Mouse (Mus musculus) hindbrain, embryonic 10.5 days (tissue): ENCODE measurements at regions not wholly inside any gene's neighbourhood (a gene's known extent, or its start where the extent isn't known, plus 50 kb on each side); places are given as distances from the start of the nearest gene placed in this dataset.

ENCODE experiments used
- DNase-seq: peaks from one replicate; pipeline ENCODE4 v3.0.0-alpha.2; 2017; ENCODE audit warnings: low spot score
- H3K27ac ChIP-seq: fragments of 300-500 bp; sonication (generic); 2 replicates; pipeline ENCODE4 v1.5.1; 2016; ENCODE audit warnings: mild to moderate bottlenecking, moderate library complexity
- H3K27me3 ChIP-seq: fragments of 300-500 bp; sonication (generic); 2 replicates; pipeline ENCODE4 v1.6.1; 2016; ENCODE audit warnings: mild to moderate bottlenecking; ENCODE audit not compliant: poor library complexity, insufficient read depth, severe bottlenecking
- H3K36me3 ChIP-seq: fragments of 300-500 bp; sonication (generic); 2 replicates; pipeline ENCODE4 v1.6.1; 2016; ENCODE audit warnings: mild to moderate bottlenecking, moderate library complexity
- H3K4me1 ChIP-seq: fragments of 300-500 bp; sonication (generic); replicated peaks from 2 replicates; pipeline ENCODE4 v1.6.1; 2016; ENCODE audit warnings: mild to moderate bottlenecking
- H3K4me3 ChIP-seq: fragments of 300-500 bp; sonication (generic); 2 replicates; pipeline ENCODE4 v1.5.1; 2016; ENCODE audit warnings: mild to moderate bottlenecking, moderate library complexity
- H3K9me3 ChIP-seq: fragments of 300-500 bp; sonication (generic); 2 replicates; pipeline ENCODE4 v1.6.1; 2016; ENCODE audit warnings: mild to moderate bottlenecking, moderate library complexity
- WGBS: fragments of 180-500 bp; shearing (Covaris S2); methylation state at CpG from one replicate; pipeline ENCODE4 v1.1.7; 2016; 5-methylcytosine and 5-hydroxymethylcytosine counted together

DNA sequence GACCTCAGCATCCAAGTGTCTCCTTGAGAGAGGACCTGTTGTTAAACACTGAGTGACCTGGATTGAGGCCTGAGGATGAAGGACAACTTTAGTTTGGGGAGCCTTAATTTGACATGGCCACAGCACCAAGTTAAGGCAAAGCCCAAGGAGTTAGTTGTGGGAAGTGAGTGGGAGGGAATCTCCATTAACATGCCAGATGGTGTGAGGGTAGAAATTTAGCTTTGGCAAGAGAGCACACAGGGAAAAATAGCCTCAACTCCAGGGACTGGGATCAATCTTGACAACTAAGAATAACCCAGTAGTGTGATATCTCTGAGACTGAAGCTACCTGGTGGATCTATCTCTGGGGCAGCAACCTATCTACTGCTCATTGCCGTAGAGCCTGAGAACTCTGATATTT, 105.4 kb downstream of the Ahr start:
- Histone ChIP-seq H3K36me3 (no peaks in the 10 kb centered on the region), H3K9me3 (no peaks in the 10 kb centered on the region), H3K27ac (no peak overlapping the region), H3K4me3 (no peak overlapping the region), H3K4me1 (no peaks in the 10 kb centered on the region), H3K27me3 (no peaks in the 10 kb centered on the region)
- no peak for DNase-seq
- 93% methylated on average over 1 of the region's 1 CpGs for WGBS

DNA sequence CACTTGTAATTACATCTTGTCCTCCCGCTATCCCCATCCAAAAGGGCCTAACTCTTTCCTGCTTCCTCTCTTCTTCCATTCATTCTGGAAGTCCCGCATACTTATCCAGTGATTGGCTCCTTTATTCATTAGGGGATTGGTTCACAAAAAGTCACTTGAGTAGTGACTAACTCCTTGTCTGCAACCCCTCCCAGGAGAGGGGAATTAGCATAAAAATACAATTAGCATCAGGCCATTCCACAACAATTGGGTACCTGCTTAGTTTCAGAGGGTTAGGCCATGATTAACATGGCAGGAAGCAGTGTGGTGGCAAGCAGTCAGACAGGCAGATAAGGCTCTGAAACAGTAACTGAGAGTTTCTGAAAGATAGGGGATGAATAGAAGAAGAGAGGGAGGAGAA, 115.6 kb downstream of the Ahr start:
- DNase-seq = no peak
- no peak overlapping the region for H3K27ac ChIP-seq
- no peaks in the 10 kb centered on the region for H3K4me1 ChIP-seq
- no peaks in the 10 kb centered on the region for H3K9me3 ChIP-seq
- no peak overlapping the region for H3K4me3 ChIP-seq
- WGBS = 81% methylated on average over 2 of the region's 2 CpGs
- no peaks in the 10 kb centered on the region for H3K36me3 ChIP-seq
- H3K27me3 ChIP-seq = no peaks in the 10 kb centered on the region

DNA sequence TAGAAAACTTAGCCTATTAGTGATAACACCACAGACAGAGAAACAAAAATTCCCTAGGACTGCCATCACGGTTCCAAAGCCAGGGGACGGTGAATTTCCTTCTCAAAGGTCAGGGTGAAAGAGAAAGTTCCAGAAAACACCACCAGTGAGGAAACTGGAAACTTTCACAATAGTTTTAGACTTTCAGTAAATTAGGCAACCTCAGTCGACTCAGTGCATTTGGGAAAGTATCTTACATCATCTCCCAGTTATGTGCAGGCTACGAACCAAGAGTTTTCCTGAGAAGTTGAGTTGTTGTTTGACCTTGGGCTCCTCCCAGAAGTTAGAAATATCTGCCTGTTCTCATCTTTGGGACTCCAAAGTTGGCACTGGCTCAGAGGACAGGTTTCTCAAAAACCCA, 116.9 kb downstream of the Ahr start:
- H3K4me3 ChIP-seq = no peak overlapping the region
- WGBS = 86% methylated on average over 4 of the region's 4 CpGs
- no peaks in the 10 kb centered on the region for H3K27me3 ChIP-seq
- H3K36me3 ChIP-seq = no peaks in the 10 kb centered on the region
- DNase-seq = no peak
- no peak overlapping the region for H3K27ac ChIP-seq
- no peaks in the 10 kb centered on the region for H3K4me1 ChIP-seq
- no peaks in the 10 kb centered on the region for H3K9me3 ChIP-seq

DNA sequence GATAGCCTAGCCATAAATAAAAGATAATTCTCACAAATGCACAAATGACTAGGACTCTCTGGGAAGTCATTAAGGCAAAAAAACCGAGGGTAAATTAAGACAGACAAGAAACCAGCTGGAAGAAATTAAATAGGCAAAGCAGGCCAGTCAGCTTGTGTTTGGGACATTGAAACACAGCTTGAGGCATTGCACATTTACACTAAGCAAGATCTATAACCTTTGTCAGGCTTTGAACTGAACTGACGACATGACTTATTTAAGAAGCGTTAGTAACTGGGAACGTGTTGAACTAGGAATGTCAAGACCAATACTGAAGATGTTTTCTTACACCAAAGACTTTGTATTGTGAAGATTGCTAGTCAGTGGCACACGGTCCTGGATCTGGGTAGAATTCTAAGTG, 118.3 kb downstream of the Ahr start:
- Histone ChIP-seq H3K4me3 (no peak overlapping the region), H3K9me3 (no peaks in the 10 kb centered on the region), H3K27me3 (no peaks in the 10 kb centered on the region), H3K36me3 (no peaks in the 10 kb centered on the region), H3K27ac (no peak overlapping the region), H3K4me1 (no peaks in the 10 kb centered on the region)
- no peak for DNase-seq
- WGBS = 74% methylated on average over 5 of the region's 5 CpGs

DNA sequence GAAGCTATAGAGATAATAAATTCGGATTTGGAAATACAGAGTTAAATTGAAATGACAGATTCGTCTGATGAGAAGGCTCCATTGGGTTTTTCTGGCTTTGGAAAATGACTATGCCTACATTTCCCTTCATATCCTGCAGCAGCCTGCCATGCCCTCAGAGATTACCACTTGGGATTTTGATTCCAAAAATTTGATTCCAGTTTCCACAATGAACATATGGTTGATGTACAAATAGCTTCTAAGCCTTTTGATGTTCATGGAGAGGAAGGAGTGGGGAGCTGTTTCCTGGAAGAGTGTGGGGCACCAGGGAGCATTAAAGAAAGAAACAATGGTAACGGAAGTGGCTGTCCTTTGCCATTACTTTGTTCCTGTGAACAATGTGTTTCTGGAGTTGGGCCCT, 122.1 kb downstream of the Ahr start:
- WGBS = 86% methylated on average over 3 of the region's 3 CpGs
- H3K27ac ChIP-seq = no peak overlapping the region

DNA sequence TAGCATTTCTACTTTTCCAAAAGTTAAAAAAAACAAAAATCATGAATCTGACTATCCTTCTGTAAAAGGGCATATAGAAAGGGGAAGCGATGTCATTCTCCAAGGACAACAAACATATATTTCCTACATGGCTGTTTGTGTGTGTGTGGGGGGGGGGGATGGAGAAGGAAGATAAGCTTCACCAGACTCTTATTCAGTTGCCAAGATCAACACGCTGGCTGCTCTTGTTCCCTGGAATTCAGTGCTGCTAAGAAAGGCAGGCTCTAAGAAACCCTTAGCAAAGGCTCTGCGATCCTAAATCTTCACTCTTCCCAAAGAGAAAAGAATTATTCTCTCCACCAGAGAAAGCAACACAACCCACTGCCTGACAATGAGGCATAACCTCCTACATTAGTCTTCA, 126.4 kb downstream of the Ahr start:
- Histone ChIP-seq H3K36me3 (no peaks in the 10 kb centered on the region), H3K4me3 (no peak overlapping the region), H3K4me1 (no peaks in the 10 kb centered on the region), H3K9me3 (no peaks in the 10 kb centered on the region), H3K27ac (no peak overlapping the region), H3K27me3 (no peaks in the 10 kb centered on the region)
- no peak for DNase-seq
- WGBS = 82% methylated on average over 3 of the region's 3 CpGs

More for the DNA sequence above, 122.1 kb downstream of the Ahr start:
- H3K36me3 ChIP-seq = no peaks in the 10 kb centered on the region
- no peaks in the 10 kb centered on the region for H3K4me1 ChIP-seq
- H3K4me3 ChIP-seq = no peak overlapping the region
- H3K9me3 ChIP-seq = no peaks in the 10 kb centered on the region
- no peaks in the 10 kb centered on the region for H3K27me3 ChIP-seq
- no peak for DNase-seq

DNA sequence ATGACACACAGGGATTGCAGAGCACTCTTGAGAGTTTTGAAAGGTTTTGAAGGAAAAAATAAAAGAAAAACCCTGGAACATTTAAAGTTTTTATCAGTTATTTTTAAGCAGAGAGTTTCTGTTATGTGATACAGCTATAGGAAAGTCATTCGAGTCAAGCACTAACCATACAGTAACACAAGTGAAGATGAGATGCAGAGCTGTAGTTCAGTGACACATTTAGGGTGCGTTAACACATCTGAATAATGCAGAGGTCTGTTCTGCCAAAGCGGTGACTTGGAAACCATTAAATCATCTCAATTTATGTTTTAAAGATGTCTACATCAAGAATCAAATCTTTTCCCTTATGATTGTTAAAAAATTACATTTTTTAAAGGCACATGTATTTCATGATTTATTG, 126.8 kb downstream of the Ahr start:
- H3K4me1 ChIP-seq = no peaks in the 10 kb centered on the region
- no peaks in the 10 kb centered on the region for H3K36me3 ChIP-seq
- WGBS = 95% methylated on average over 3 of the region's 3 CpGs
- no peak overlapping the region for H3K27ac ChIP-seq
- DNase-seq = no peak
- no peak overlapping the region for H3K4me3 ChIP-seq
- no peaks in the 10 kb centered on the region for H3K27me3 ChIP-seq
- H3K9me3 ChIP-seq = no peaks in the 10 kb centered on the region

DNA sequence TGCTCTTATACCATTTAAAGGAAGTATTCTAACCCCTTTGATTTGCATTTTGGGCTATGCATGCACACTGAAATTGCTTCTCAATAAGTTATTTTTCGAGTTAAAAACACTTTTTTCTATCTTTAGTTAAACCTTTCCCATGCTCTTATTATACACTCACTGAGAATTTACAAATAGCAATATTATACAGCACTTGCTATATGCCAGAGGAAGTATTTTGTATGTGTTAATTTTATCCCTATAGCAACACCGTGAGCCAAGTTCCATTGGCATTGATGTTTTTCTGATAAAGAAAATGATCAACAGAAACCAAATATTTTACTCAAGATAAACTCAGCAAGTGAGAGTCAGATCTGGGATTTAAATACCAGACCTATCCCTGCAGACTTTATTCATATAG, 133.0 kb downstream of the Ahr start:
- 76% methylated on average over 2 of the region's 2 CpGs for WGBS
- H3K9me3 ChIP-seq = no peaks in the 10 kb centered on the region
- DNase-seq = no peak
- H3K27me3 ChIP-seq = no peaks in the 10 kb centered on the region
- H3K27ac ChIP-seq = no peak overlapping the region
- no peaks in the 10 kb centered on the region for H3K36me3 ChIP-seq
- no peaks in the 10 kb centered on the region for H3K4me1 ChIP-seq
- no peak overlapping the region for H3K4me3 ChIP-seq

DNA sequence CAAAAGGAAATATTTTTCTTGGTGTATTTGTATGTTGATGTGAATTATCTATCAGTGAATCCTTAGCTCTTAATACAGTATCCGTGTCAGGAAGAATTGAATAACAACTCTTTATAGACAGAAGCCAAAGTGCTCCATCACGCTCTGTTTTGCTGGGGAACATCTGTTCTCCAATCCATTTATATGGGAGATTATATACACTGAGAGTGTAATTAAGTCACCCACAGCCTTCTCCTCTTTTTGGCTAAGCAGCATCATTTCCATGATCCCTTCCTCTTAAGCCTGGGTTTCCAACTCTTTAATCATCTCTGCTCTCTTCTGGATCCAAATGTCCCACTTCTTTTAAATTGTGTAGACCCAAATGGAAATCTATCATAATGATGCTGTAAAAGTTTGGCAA, 133.6 kb downstream of the Ahr start:
- Histone ChIP-seq H3K27ac (no peak overlapping the region), H3K4me3 (no peak overlapping the region), H3K9me3 (no peaks in the 10 kb centered on the region), H3K27me3 (no peaks in the 10 kb centered on the region), H3K4me1 (no peaks in the 10 kb centered on the region), H3K36me3 (no peaks in the 10 kb centered on the region)
- 90% methylated on average over 2 of the region's 2 CpGs for WGBS
- DNase-seq = no peak

DNA sequence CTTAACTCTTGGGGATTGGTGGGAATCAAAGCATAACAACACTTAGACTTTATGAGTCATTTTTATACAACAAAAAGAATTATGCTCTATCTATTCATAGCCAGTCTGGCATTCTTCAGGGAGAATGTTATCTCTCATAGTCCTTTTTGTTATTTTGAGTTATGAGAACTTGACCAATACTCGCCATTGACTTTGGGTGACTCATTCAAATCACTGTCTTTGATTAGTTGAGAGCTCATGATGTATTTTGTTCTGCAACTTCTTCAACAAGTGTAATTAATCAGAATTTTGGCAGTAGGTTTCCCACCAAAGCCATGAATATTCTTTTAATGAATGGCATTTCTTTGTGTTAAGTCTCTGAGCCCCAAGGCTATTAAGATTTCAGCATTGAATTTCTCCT, 139.6 kb downstream of the Ahr start:
- no peak for DNase-seq
- H3K9me3 ChIP-seq = no peaks in the 10 kb centered on the region
- no peaks in the 10 kb centered on the region for H3K27me3 ChIP-seq
- no peaks in the 10 kb centered on the region for H3K36me3 ChIP-seq
- H3K4me1 ChIP-seq = no peaks in the 10 kb centered on the region
- no peak overlapping the region for H3K4me3 ChIP-seq
- 82% methylated on average over 1 of the region's 1 CpGs for WGBS
- H3K27ac ChIP-seq = no peak overlapping the region

DNA sequence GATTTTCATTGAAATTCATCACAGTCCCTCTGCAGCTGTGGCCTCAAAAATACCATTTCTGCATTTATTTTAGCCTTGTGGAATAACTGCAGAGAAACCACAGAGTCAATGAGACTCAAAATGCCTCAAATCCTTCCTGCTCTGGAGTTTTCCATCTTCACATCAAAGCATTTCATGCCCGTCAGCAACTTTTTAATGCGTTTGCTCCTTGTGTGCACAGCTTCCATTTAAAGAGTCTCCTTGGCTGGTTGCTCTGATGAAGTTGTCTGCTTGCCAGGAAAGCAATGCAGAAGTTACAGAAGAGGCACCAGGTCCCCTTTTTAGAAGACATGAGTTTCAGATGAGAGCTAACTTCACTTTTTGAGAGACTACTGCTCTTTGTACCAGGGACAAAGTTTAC, 142.7 kb downstream of the Ahr start:
- no peak for DNase-seq
- H3K9me3 ChIP-seq = no peaks in the 10 kb centered on the region
- no peaks in the 10 kb centered on the region for H3K36me3 ChIP-seq
- H3K27me3 ChIP-seq = no peaks in the 10 kb centered on the region
- no peak overlapping the region for H3K4me3 ChIP-seq
- no peak overlapping the region for H3K27ac ChIP-seq
- 76% methylated on average over 2 of the region's 2 CpGs for WGBS
- H3K4me1 ChIP-seq = no peaks in the 10 kb centered on the region

DNA sequence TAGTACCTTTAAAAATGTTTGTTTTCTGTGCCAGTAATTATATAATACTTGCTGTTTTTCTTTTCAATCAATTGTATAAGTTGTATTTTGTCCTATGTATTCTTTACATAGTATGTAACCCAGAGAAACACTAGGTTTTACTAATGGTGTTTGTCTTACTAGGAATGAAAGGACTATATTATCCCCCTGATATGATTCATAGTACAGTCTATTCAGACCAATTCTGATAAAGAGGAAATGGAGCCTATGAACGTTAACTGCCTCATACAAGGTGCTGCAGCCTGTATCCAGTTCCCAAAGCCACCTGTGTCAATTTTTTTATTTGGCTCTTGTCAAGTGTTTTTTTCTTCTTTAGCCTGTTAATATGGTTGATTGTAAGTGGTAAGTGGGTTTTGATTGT, 144.6 kb downstream of the Ahr start:
- WGBS = 89% methylated on average over 1 of the region's 1 CpGs
- Histone ChIP-seq H3K9me3 (no peaks in the 10 kb centered on the region), H3K27ac (no peak overlapping the region)

DNA sequence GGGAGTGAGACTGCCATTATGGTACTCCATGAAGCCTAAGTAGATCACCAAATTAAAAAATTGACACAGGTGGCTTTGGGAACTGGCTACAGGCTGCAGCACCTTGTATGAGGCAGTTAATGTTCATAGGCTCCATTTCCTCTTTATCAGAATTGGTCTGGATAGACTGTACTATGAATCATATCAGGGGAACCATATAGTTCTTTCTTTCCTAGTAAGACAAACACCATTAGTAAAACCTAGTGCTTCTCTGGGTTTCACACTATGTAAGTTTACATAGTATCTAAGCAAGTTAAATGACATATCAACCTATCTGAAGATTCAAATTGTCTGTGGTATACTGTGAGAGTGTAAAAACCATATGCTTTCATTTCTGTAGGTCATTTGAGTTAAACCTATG, 145.0 kb downstream of the Ahr start:
- Histone ChIP-seq H3K36me3 (no peaks in the 10 kb centered on the region), H3K4me1 (no peaks in the 10 kb centered on the region)
- no peak for DNase-seq

More for the DNA sequence above, 144.6 kb downstream of the Ahr start:
- Histone ChIP-seq H3K27me3 (no peaks in the 10 kb centered on the region), H3K36me3 (no peaks in the 10 kb centered on the region), H3K4me3 (no peak overlapping the region), H3K4me1 (no peaks in the 10 kb centered on the region)
- no peak for DNase-seq

DNA sequence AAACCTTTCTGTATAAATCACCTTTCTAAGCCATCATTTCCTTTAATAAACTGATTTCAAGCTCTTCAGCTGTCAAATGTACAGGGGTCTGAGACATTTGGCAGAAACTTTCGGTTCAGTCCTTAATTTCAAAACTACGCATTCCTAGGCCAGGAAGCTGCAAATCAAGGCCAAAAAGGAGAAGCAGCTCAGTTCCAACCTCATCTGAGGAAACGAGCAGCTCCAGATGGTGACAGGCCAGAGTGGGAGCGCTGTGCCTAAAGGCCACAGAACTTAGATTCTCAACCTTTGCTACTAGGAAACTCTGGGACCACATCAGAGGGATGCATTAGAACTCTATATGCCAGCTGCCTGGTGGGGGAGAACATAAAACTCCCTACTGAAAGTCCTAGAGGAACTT, 150.6 kb downstream of the Ahr start:
- no peaks in the 10 kb centered on the region for H3K9me3 ChIP-seq
- 89% methylated on average over 4 of the region's 4 CpGs for WGBS
- H3K36me3 ChIP-seq = no peaks in the 10 kb centered on the region
- DNase-seq = no peak
- no peak overlapping the region for H3K4me3 ChIP-seq
- no peaks in the 10 kb centered on the region for H3K27me3 ChIP-seq
- H3K27ac ChIP-seq = no peak overlapping the region
- no peaks in the 10 kb centered on the region for H3K4me1 ChIP-seq

More for the DNA sequence above, 145.0 kb downstream of the Ahr start:
- H3K27me3 ChIP-seq = no peaks in the 10 kb centered on the region
- H3K9me3 ChIP-seq = no peaks in the 10 kb centered on the region
- H3K4me3 ChIP-seq = no peak overlapping the region
- H3K27ac ChIP-seq = no peak overlapping the region
